Mouse (Mus musculus) kidney, postnatal 0 days (tissue): ENCODE results near the gene Amotl2. TPM values are rescaled to one million over a fixed set of nuclear protein-coding genes. Genes with fewer than 3 reads are reported as not detected.

Experiments used
- ATAC-seq: fragments of 200-750 bp; cut with Nextera tagmentation; replicated peaks from 2 replicates; pipeline ENCODE4 v1.8.0; 2017; ENCODE audit warnings: low read depth, moderate number of reproducible peaks, moderate TSS enrichment, moderate library complexity; ENCODE audit not compliant: low FRiP score
- DNase-seq: peaks from one replicate; pipeline ENCODE4 v3.0.0-alpha.2; 2016; ENCODE audit warnings: low spot score
- H3K27ac ChIP-seq: fragments of 300-500 bp; sonication (generic); 2 replicates; pipeline ENCODE4 v1.5.1; 2014; ENCODE audit warnings: mild to moderate bottlenecking
- H3K27me3 ChIP-seq: fragments of 300-500 bp; sonication (generic); 2 replicates; pipeline ENCODE4 v1.6.1; 2014; ENCODE audit warnings: low read length, mixed read lengths; ENCODE audit not compliant: insufficient read depth
- H3K36me3 ChIP-seq: fragments of 300-500 bp; sonication (generic); 2 replicates; pipeline ENCODE4 v1.6.1; 2014; ENCODE audit warnings: low read length, mixed read lengths; ENCODE audit not compliant: insufficient read depth
- H3K4me1 ChIP-seq: fragments of 300-500 bp; sonication (generic); replicated peaks from 2 replicates; pipeline ENCODE4 v1.6.1; 2014; ENCODE audit warnings: antibody characterized with exemption, low read length, mixed read lengths; ENCODE audit not compliant: insufficient read depth
- H3K4me2 ChIP-seq: fragments of 300-500 bp; sonication (generic); 2 replicates; pipeline ENCODE4 v1.6.1; 2014; ENCODE audit warnings: mild to moderate bottlenecking, low read length, moderate library complexity, mixed read lengths
- H3K4me3 ChIP-seq: fragments of 300-500 bp; sonication (generic); replicated peaks from 2 replicates; pipeline ENCODE4 v1.5.1; 2014; ENCODE audit warnings: low read depth, low read length
- H3K9ac ChIP-seq: fragments of 300-500 bp; sonication (generic); 2 replicates; pipeline ENCODE4 v1.6.1; 2014; ENCODE audit warnings: low read depth, low read length
- H3K9me3 ChIP-seq: fragments of 300-500 bp; sonication (generic); replicated peaks from 2 replicates; pipeline ENCODE4 v1.6.1; 2016; ENCODE audit warnings: low read length, inconsistent platforms, mixed read lengths
- CTCF ChIP-seq: IDR thresholded peaks from 2 replicates; pipeline ENCODE4 v1.5.1; 2016; ENCODE audit warnings: antibody characterized with exemption, low read depth, mild to moderate bottlenecking, moderate library complexity
- WGBS: fragments of 180-500 bp; shearing (Covaris S2); extraction: QIAGEN DNeasy Blood & Tissue Kit; methylation state at CpG from one replicate; pipeline ENCODE4 v1.1.7; 2014; 5-methylcytosine and 5-hydroxymethylcytosine counted together
- polyA plus RNA-seq: library from polyadenylated mRNA; unstranded; fragments of >200 nt; fragmentation: Nextera tagmentation; extraction: Ambion mirVana; gene quantifications from 2 replicates; pipeline ENCODE4 v1.2.1, GENCODE M21; 2015

The Amotl2 gene
- polyA plus RNA-seq, 1 experiment from 2014 or later, result 44.3 TPM

DNA sequence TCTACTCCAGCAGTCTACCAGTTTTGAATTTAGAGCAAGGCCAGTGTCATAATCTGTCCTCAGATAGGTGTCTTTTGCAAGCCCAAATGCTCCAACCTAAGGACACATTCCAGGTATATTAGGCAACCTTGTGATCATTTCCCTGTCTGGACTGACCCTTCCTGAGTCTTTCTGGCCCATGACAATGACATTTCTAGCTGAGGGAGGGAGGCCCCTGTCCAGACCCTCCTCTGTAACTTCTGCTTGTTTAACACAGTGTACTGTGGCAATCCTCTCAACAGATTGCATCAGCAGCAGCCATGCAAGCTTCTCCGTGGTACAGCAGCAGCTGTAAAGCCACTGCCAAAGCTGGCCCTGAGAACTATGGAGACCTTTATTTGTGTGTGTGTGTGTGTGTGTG lies 19.5 kb downstream of the Amotl2 start:
- WGBS, result 70% methylated on average over 1 of the region's 1 CpGs
- no peak for DNase-seq
- Histone ChIP-seq H3K36me3 (peaks cover 25% of the 10 kb centered on the region), H3K9ac (no peak overlapping the region), H3K27ac (peak overlapping the region; percentile 85), H3K27me3 (no peaks in the 10 kb centered on the region), H3K4me1 (peaks cover 13% of the 10 kb centered on the region; the same call in 1 of the 2 replicates), H3K9me3 (no peaks in the 10 kb centered on the region), H3K4me3 (no peak overlapping the region), H3K4me2 (no peak overlapping the region)
- TF ChIP-seq CTCF, result no peak
- ATAC-seq, result no peak

DNA sequence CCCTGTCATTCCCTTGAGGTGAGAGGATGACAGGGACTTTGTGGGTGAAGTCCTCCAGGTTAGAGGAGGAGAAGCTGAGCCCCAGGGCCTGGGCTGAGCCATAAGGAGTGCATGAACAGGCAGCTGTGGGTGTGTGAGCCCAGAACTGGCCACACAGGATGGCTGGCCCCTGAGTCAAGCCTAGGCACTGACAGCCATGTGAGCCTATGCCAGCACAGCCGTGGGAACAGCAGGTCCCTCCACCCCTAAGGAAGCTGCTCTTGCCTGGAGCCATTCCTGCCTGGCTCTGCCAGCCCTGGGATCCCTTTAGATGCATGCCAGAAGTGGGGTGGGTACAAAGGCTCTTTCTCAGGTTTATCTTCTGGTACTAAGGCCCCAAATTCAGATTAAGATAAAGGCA lies 20.9 kb downstream of the Amotl2 start:
- no peak for ATAC-seq
- H3K9me3 ChIP-seq, result no peaks in the 10 kb centered on the region
- no peak overlapping the region for H3K9ac ChIP-seq
- 0 out of 2 replicates have a peak, but pooled peaks cover 13% of the 10 kb centered on the region for H3K4me1 ChIP-seq
- DNase-seq, result no peak
- WGBS, result 33% methylated on average over 1 of the region's 1 CpGs
- H3K27ac ChIP-seq, result no peak overlapping the region
- H3K4me3 ChIP-seq, result no peak overlapping the region
- no peak overlapping the region for H3K4me2 ChIP-seq
- peaks cover 11% of the 10 kb centered on the region for H3K36me3 ChIP-seq
- no peaks in the 10 kb centered on the region for H3K27me3 ChIP-seq
- TF ChIP-seq CTCF, result no peak

DNA sequence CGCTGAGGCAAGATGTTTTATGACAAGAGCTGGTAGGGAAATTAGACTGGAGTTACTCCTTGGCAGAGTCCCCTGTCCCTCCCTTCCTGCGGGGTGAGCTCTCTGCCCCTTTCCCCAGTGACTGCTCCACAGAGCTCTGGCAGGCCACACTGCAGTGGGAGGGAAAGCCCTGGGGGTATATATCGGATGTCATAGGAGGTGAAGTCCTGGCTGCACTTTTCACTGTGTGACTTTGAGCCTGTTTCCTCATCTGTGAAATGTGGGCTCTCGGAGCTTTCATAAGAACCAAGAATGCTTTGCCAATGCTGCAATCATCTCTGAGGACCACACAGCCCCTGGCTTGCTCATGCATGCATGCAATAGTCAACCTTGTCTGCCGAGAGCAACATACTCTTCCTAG lies 30.3 kb downstream of the Amotl2 start:
- DNase-seq (peak; percentile 54), ATAC-seq (no peak)
- 28% methylated on average over 5 of the region's 5 CpGs for WGBS
- no peak for TF ChIP-seq CTCF
- H3K27ac ChIP-seq, result 0 out of 2 replicates have a peak overlapping the region, but pooled peaks have one; percentile 50
- H3K9me3 ChIP-seq, result no peaks in the 10 kb centered on the region
- no peaks in the 10 kb centered on the region for H3K27me3 ChIP-seq
- H3K36me3 ChIP-seq, result no peaks in the 10 kb centered on the region
- H3K9ac ChIP-seq, result no peak overlapping the region
- H3K4me2 ChIP-seq, result no peak overlapping the region
- H3K4me1 ChIP-seq, result 0 out of 2 replicates have a peak, but pooled peaks cover 7% of the 10 kb centered on the region
- H3K4me3 ChIP-seq, result no peak overlapping the region

DNA sequence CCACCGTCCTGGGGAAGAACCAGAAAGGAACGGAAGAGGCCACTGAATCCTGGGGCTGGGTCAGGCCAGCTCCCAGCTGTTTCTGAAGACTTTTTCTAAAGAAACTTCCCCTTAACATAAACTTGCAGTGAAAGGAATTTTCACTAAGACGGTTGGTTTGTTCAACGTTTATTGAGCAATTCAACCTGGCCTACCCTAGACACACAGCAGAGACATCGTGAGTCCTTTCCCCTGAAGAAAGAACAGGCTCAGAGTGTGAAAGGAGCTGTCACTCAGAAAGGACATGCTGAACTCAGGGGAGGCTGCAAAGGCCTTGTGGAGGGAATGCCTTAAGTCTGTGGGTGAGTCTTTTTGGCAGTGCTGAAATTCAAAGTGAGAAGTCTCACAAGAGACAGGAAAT lies 31.4 kb downstream of the Amotl2 start:
- WGBS, result 44% methylated on average over 5 of the region's 5 CpGs
- no peak for DNase-seq
- Histone ChIP-seq H3K27ac (peak overlapping the region; percentile 69; the same call in 1 of the 2 replicates), H3K36me3 (no peaks in the 10 kb centered on the region), H3K4me2 (no peak overlapping the region), H3K27me3 (no peaks in the 10 kb centered on the region), H3K9ac (no peak overlapping the region), H3K4me1 (0 out of 2 replicates have a peak, but pooled peaks cover 7% of the 10 kb centered on the region), H3K4me3 (no peak overlapping the region), H3K9me3 (no peaks in the 10 kb centered on the region)
- no peak for TF ChIP-seq CTCF
- no peak for ATAC-seq

DNA sequence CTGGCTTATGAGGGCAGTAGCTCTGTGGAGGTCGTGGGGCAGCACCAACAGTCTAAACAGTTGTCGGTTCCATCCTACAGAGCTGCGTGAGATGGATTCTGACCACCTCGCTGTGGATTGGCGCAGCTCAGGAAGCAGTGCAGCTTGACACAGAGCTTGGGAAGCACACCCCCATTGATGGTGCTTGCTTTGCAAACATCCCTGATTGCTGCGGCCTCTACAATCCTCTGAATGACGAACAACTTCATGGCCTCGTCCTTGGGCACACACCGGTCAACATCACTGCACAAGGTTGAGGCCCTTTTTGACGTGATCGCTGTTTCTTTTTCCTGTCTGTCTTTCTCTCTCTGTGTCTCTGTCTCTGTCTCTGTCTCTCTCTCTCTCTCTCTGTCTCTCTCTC lies 32.7 kb downstream of the Amotl2 start:
- H3K27me3 ChIP-seq, result no peaks in the 10 kb centered on the region
- H3K27ac ChIP-seq, result no peak overlapping the region
- no peak overlapping the region for H3K4me3 ChIP-seq
- DNase-seq (no peak), ATAC-seq (no peak)
- H3K4me2 ChIP-seq, result no peak overlapping the region
- H3K9ac ChIP-seq, result no peak overlapping the region
- H3K9me3 ChIP-seq, result no peaks in the 10 kb centered on the region
- WGBS, result 80% methylated on average over 11 of the region's 11 CpGs
- no peak for TF ChIP-seq CTCF
- H3K4me1 ChIP-seq, result 0 out of 2 replicates have a peak, but pooled peaks cover 7% of the 10 kb centered on the region
- H3K36me3 ChIP-seq, result no peaks in the 10 kb centered on the region

DNA sequence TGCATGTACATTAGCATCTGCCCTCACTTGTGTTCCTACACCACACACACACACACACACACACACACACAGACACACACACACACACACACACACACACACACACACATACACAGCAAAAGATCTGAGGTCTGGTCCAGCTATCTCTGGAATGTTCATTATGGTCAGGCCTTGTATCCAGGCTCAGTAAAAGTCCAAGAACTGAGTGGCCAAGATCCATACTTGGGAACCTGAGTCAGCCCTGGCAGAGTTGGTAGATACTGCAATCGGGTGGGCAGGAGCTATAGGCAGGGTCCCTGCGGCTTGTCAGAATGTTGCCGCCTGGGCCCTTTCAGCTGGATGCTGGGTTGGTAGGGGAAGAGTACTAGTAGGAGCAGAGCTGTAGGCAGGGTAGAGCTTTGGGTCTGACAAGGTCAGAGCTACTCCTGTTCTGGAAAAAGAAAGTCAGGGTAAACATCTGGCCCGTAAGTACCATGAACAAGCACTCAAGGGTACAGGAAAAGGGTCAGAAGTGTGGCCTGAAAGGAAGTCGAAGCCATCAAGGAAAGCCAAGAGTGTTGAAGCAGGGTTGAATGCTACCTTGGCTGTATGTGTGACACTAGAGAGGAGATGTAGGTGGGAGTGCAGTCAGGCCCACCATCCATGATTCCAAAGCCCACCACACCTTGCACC lies 35.3 kb downstream of the Amotl2 start:
- ATAC-seq (no peak), DNase-seq (no peak)
- no peak overlapping the region for H3K4me3 ChIP-seq
- TF ChIP-seq CTCF, result no peak
- no peaks in the 10 kb centered on the region for H3K27me3 ChIP-seq
- no peaks in the 10 kb centered on the region for H3K36me3 ChIP-seq
- peaks cover under 1% of the 10 kb centered on the region; the same call in 1 of the 2 replicates for H3K4me1 ChIP-seq
- no peak overlapping the region for H3K4me2 ChIP-seq
- no peak overlapping the region for H3K9ac ChIP-seq
- H3K27ac ChIP-seq, result no peak overlapping the region
- 95% methylated on average over 5 of the region's 5 CpGs for WGBS
- H3K9me3 ChIP-seq, result no peaks in the 10 kb centered on the region
